Comparison of ENCODE assay signal across 22 mouse cellular contexts in the genomic region with DNA sequence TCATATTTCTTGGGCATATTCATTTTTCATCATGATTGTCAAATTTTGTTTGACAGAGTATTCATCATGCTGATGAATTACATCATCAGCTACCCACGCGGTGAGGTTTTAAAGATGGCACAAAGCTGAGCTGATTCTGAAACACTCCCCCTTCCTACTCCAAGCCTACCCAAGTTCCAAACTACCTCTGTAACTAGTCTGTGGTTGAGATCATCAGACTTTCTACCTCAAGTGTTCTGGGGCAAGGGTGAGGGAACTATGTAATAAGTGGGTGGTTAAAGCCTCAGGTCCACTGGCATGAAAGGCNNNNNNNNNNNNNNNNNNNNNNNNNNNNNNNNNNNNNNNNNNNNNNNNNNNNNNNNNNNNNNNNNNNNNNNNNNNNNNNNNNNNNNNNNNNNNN.
A peak's percentile ranks its signal among the peaks of the same experiment; 100 is the strongest.
DNase-seq lines count a peak whose midpoint lies in the region; TF ChIP-seq lines count a peak whose summit lies in the region.
"Had no signal": no experiment of that assay in that cellular context is flagged by ENCODE, and none has a peak within 500 bp of the region (broad histone marks: within the 10 kb centered on the region; RNA-seq: fewer than 3 reads in every experiment).

No protein-coding gene starts in this region.

- TF ChIP-seq POLR2A in cerebellum, adult 2 months (IDR thresholded peaks at IDR 0.05; ENCODE audit: borderline replicate concordance, insufficient read depth, low read length) = no peak

- H3K4me3 ChIP-seq in cerebellum, adult 2 months (replicated peaks; ENCODE audit: insufficient read depth, low read depth, low read length) = no peak overlapping the region
- H3K4me3 ChIP-seq: embryonic facial prominence, embryonic 10.5 days; embryonic facial prominence, embryonic 12.5 days; forebrain, embryonic 13.5 days; forebrain, embryonic 15.5 days had no signal

- WGBS in cerebellum, adult 2 months = 91% methylated on average over 2 of the region's 2 CpGs

- TF ChIP-seq CTCF in cerebellum, adult 2 months (IDR thresholded peaks at IDR 0.05; ENCODE audit: borderline replicate concordance, insufficient read depth, low read depth, low read length) = no peak

- DNase-seq in 3T3-L1 (ENCODE audit: low read depth, low spot score) (peak; percentile 84), NIH3T3 (ENCODE audit: low read depth) (peak; percentile 74)
- peak; percentile 11 for DNase-seq in brain, adult 2 months (ENCODE audit: low read depth, low spot score)
- peak; percentile 50 for DNase-seq in fibroblast of lung, adult 2 months (ENCODE audit: low read depth)
- no peak for DNase-seq in cerebellum, adult 2 months
- DNase-seq in ovary, adult 18-20 months (ENCODE audit: low spot score) = no peak
- DNase-seq in right cerebral cortex, postnatal 14 days = no peak
- no peak for DNase-seq in cerebellum, postnatal 14 days
- DNase-seq: adrenal gland, adult 8-10 months; adrenal gland, postnatal 14 days; adrenal gland, postnatal 36 days; B cell, adult 2 months; cerebellum, adult 11 months; cerebellum, adult 18-20 months; cerebellum, adult 9-11 months; cerebellum, postnatal 25 days; forebrain, postnatal 0 days had no signal

- H3K4me1 ChIP-seq in cerebellum, adult 2 months (ENCODE audit: control insufficient read depth, insufficient read depth, low read length) = no peaks in the 10 kb centered on the region
- H3K4me1 ChIP-seq: embryonic facial prominence, embryonic 10.5 days; embryonic facial prominence, embryonic 12.5 days; forebrain, embryonic 13.5 days; forebrain, embryonic 15.5 days had no signal

- H3K27me3 ChIP-seq in cerebellum, adult 2 months (ENCODE audit: control insufficient read depth, insufficient read depth, low read length) = no peaks in the 10 kb centered on the region
- H3K27me3 ChIP-seq: CH12.LX; embryonic facial prominence, embryonic 12.5 days; forebrain, embryonic 13.5 days; forebrain, embryonic 15.5 days had no signal

- H3K27ac ChIP-seq in cerebellum, adult 2 months (ENCODE audit: insufficient read depth, low read length) = no peak overlapping the region
- H3K27ac ChIP-seq: embryonic facial prominence, embryonic 10.5 days; embryonic facial prominence, embryonic 12.5 days; forebrain, embryonic 13.5 days; forebrain, embryonic 15.5 days had no signal

Comparison
In these comparisons a context has a peak if more than half of its experiments do, and no peak if none do; other contexts are left out.
1. DNase-seq: peak in 3T3-L1 (single experiment), NIH3T3 (single experiment), brain, adult 2 months (single experiment) and fibroblast of lung, adult 2 months (single experiment); none in cerebellum, adult 2 months (0 of 2), ovary, adult 18-20 months (single experiment), right cerebral cortex, postnatal 14 days (single experiment) and cerebellum, postnatal 14 days (0 of 2).